Mouse (Mus musculus): ENCODE data around the gene Cdc25b.

GRCm38 (mm10) chr2:131146193-131147042 lies 40.3 kb upstream of the Cdc25b start:
- TF ChIP-seq CTCF (IDR thresholded peaks at IDR 0.05; ENCODE audit: low read depth) (no peak), EP300 (IDR thresholded peaks at IDR 0.05; ENCODE audit: low read depth) (no peak)
